Mouse (Mus musculus) sigmoid colon, adult 10 weeks (tissue): ENCODE measurements around the gene Coq5. TPM values are rescaled to one million over a fixed set of nuclear protein-coding genes. Genes with fewer than 3 reads are reported as not detected.

Experiments
- polyA plus RNA-seq: library from polyadenylated mRNA; stranded (reverse); fragments of 350-450 nt; fragmentation: Illumina TruSeq; extraction: RNeasy Lipid Tissue Mini Kit (QIAGEN cat#74804); gene quantifications from one replicate; pipeline ENCODE4 v1.2.3, GENCODE M21; 2014; ENCODE audit warnings: low read depth, low replicate concordance

Coq5 gene
- polyA plus RNA-seq: 10.2 TPM

GRCm38 (mm10) chr5:115279226-115280049 lies at the start of gene Coq5:
Coq5 (plus strand) TSS chr5:115279666.

DNA sequence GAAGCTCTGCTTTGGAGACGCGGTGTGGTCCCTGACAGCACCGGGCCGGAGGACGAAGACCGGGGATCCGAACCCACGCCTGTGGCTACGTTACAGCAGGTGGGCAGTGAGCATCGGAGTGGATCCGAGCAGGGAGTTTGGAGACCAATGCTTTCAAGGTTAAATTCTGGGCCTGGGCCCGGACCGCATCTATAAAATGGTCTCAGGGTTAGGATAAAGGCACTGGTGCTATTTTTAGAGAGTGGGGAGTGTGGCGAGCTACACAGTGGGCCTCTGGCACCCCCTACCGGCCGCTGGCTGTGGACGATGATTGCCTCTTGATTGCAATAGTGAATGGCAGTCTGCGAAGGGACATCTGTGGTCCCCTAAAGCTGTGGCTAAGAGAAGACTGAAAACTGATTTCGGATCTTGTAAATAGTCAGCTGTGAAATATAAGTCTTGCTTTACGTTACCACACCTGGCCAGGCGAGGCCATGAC lies 43.6 kb upstream of the Coq5 start, which contains the start of gene Pop5:
TSS of gene Pop5 (plus strand) at position 51 of the 478 bp plus-strand sequence.

GRCm38 (mm10) chr5:115272812-115273548 lies 6.5 kb upstream of the Coq5 start, which contains the start of gene Rnf10:
Rnf10 (minus strand) TSS chr5:115272898.

DNA sequence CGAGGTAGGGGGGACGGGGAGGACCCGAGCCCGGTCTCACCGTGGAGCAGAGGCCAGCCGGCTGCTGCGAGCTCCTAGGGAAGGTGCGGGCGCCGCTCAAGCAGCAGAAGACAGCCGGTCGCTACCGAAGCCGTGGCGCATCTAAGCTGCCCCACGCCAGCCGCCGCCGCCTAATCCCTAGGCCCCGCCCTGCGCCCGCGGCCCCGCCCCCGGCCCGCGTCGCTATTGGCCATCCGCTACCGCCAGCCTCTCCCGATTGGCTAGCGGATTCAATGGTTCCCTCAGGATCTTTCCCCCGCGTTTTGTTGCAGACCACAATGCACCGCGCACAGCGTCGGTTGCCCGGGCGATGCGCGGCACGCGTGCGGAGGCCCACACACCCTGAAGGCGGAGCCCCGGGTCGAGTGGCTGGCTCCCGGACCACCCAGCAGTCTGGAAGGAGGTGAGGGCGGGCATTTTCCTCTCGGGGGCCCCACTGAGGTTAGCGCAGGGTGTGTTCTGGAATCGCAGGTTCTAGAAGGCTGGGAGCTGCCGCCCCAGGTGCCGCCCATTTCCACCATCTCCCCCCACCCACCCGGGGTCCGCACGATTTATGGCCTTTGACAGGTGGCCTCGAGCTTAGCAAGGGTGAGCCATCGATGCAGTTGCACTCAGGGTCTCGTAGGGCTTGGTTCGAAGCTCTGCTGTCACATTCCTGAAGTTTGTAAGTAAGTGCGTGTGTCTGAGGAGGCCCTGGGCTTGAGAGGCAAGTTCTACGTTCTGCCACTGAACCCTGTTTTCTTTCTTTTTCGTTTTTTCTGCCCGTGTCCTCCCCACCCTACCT lies 21.5 kb downstream of the Coq5 start, which contains the start of gene Dynll1:
TSS of gene Dynll1 (minus strand) at position 208 of the 823 bp plus-strand sequence.

DNA sequence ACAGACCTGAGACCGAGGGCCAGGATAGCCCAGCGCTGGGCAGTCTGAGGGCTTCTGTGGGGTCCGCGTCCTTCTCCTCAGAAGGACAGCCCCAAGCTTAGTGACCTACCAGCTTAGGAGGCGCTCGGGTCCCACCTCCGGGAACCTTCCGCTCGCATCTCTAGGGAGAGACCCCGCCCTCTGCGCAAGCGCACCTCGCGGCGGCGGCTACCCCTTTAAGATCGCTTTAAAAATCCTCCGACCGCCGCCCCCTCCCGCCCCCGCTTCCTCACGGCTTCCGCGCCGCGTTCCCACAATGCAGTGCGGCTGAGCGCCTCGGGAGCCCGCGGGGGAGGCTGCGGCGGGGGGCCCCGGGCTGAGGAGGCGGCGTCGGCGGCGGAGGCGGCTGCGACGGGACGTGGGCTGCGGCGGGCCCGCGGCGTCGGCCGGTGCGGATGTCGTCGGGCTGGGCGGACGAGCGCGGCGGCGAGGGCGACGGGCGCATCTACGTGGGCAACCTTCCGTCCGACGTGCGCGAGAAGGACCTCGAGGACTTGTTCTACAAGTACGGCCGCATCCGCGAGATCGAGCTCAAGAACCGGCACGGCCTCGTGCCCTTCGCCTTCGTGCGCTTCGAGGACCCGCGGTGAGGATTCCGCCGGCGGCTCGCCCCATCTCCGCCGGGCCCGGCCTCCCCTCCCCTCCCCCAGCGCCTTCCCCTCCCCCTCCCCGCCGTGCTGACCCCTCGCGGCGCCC lies 47.6 kb downstream of the Coq5 start, which contains the start of gene Srsf9:
TSS of gene Srsf9 (plus strand) at position 303 of the 735 bp plus-strand sequence.

GRCm38 (mm10) chr5:115340577-115341313 lies 61.3 kb downstream of the Coq5 start, which contains the start of the genes Gatc and Triap1:
Gatc (minus strand) TSS chr5:115341178.
Triap1 (plus strand) TSS chr5:115341225.

Other genes with a start within 250 kb of the Coq5 start
- not detected for gene Gm10401, start 181.4 kb upstream of the Coq5 start, polyA plus RNA-seq
- 5.6 TPM for gene Acads, start 160.3 kb upstream of the Coq5 start, polyA plus RNA-seq
- gene Unc119b, start 144.7 kb upstream of the Coq5 start, polyA plus RNA-seq: 6.2 TPM
- 85.5 TPM for gene Mlec, start 121.5 kb upstream of the Coq5 start, polyA plus RNA-seq
- 0.38 TPM for gene Cabp1, start 85.3 kb upstream of the Coq5 start, polyA plus RNA-seq
- gene Pop5, start 43.8 kb upstream of the Coq5 start, polyA plus RNA-seq: 1.7 TPM
- 26.7 TPM for gene Rnf10, start 6.8 kb upstream of the Coq5 start, polyA plus RNA-seq
- 941 TPM for gene Dynll1, start 21.3 kb downstream of the Coq5 start, polyA plus RNA-seq
- 40.7 TPM for gene Srsf9, start 47.5 kb downstream of the Coq5 start, polyA plus RNA-seq
- gene Gatc, start 61.5 kb downstream of the Coq5 start, polyA plus RNA-seq: 29.1 TPM
- gene Triap1, start 61.6 kb downstream of the Coq5 start, polyA plus RNA-seq: 16.4 TPM
- gene Cox6a1, start 69.3 kb downstream of the Coq5 start, polyA plus RNA-seq: 79.7 TPM
- gene Msi1, start 149.9 kb downstream of the Coq5 start, polyA plus RNA-seq: 0.63 TPM
- gene Pla2g1b, start 186.6 kb downstream of the Coq5 start, polyA plus RNA-seq: not detected
- gene Sirt4, start 205.1 kb downstream of the Coq5 start, polyA plus RNA-seq: 9.2 TPM
- 12.3 TPM for gene Pxn, start 227.0 kb downstream of the Coq5 start, polyA plus RNA-seq